Comparison of ENCODE assay signal across 24 mouse cellular contexts in genomic region chr3:138290672-138291071, GRCm38 (mm10). TPM values are rescaled to one million over a fixed set of nuclear protein-coding genes. Genes with fewer than 3 reads are reported as not detected.
A peak's percentile ranks its signal among the peaks of the same experiment; 100 is the strongest.
DNase-seq lines count a peak whose midpoint lies in the region; ATAC-seq and TF ChIP-seq lines count a peak whose summit lies in the region.
"Had no signal": no experiment of that assay in that cellular context is flagged by ENCODE, and none has a peak within 500 bp of the region (broad histone marks: within the 10 kb centered on the region; RNA-seq: fewer than 3 reads in every experiment).

No protein-coding gene starts in this region.

- H3K4me2 ChIP-seq in kidney, embryonic 16.5 days (replicated peaks; ENCODE audit: low read depth, low read length): no peak overlapping the region
- H3K4me2 ChIP-seq: embryonic facial prominence, embryonic 12.5 days; forebrain, embryonic 15.5 days; heart, embryonic 11.5 days; heart, embryonic 15.5 days; hindbrain, embryonic 13.5 days had no signal

- no peaks in the 10 kb centered on the region for H3K36me3 ChIP-seq in kidney, embryonic 16.5 days (ENCODE audit: insufficient read depth, low read length)
- H3K36me3 ChIP-seq: embryonic facial prominence, embryonic 12.5 days; forebrain, embryonic 15.5 days; heart, embryonic 15.5 days; hindbrain, embryonic 13.5 days had no signal

- no peak for TF ChIP-seq CTCF in Patski (IDR thresholded peaks at IDR 0.05)

- no peak overlapping the region for H3K4me3 ChIP-seq in kidney, embryonic 16.5 days (ENCODE audit: low read length)
- H3K4me3 ChIP-seq: embryonic facial prominence, embryonic 12.5 days; forebrain, embryonic 15.5 days; heart, embryonic 15.5 days; hindbrain, embryonic 13.5 days had no signal

- POLR2A ChIA-PET in Patski (lab: Charles Lee): interaction anchor here (0.7 to 1.7 kb wide), 2 partner anchors 16 to 470 kb away, joined by 4 to 6 read pairs; no protein-coding TSS in a partner anchor

- H3K9me3 ChIP-seq in kidney, embryonic 16.5 days (ENCODE audit: low read length): no peaks in the 10 kb centered on the region
- H3K9me3 ChIP-seq: embryonic facial prominence, embryonic 12.5 days; forebrain, embryonic 15.5 days; heart, embryonic 15.5 days; hindbrain, embryonic 13.5 days had no signal

- peak; percentile 49 for DNase-seq in kidney, adult 11 months
- DNase-seq in kidney, postnatal 4 days: no peak
- peak; percentile 67 for DNase-seq in Patski (ENCODE audit: low read depth, low spot score)
- DNase-seq in retina, postnatal 1 day: peak; percentile 56
- no peak for DNase-seq in adrenal gland, adult 2 months
- DNase-seq in right cerebral cortex, postnatal 14 days: no peak
- DNase-seq: adrenal gland, postnatal 10 days; cerebellum, adult 11-12 months; cerebellum, adult 9-10 months; cerebellum, postnatal 25 days; gastrocnemius, postnatal 36 days; heart, adult 18-20 months; heart, postnatal 14 days had no signal

- no peak overlapping the region for H3K27ac ChIP-seq in kidney, embryonic 16.5 days (ENCODE audit: low read length)
- H3K27ac ChIP-seq: embryonic facial prominence, embryonic 12.5 days; forebrain, embryonic 15.5 days; heart, embryonic 15.5 days; hindbrain, embryonic 13.5 days had no signal

- peak; percentile 78 for ATAC-seq in Patski
- peak; percentile 85 for ATAC-seq in kidney, embryonic 16.5 days (ENCODE audit: low FRiP score, low TSS enrichment)
- ATAC-seq: forebrain, embryonic 15.5 days had no signal

- CTCF ChIA-PET in Patski (lab: Charles Lee): interaction anchor here (1.1 to 2.3 kb wide), 5 partner anchors 9 to 93 kb away, joined by 3 to 12 read pairs (median 6); no protein-coding TSS in a partner anchor

- peaks cover 6% of the 10 kb centered on the region for H3K4me1 ChIP-seq in kidney, embryonic 16.5 days (ENCODE audit: insufficient read depth, low read length)
- H3K4me1 ChIP-seq: embryonic facial prominence, embryonic 12.5 days; forebrain, embryonic 15.5 days; heart, embryonic 15.5 days; hindbrain, embryonic 13.5 days had no signal

- H3K27me3 ChIP-seq in Patski: no peaks in the 10 kb centered on the region
- no peaks in the 10 kb centered on the region for H3K27me3 ChIP-seq in kidney, embryonic 16.5 days (ENCODE audit: insufficient read depth, low read length)
- H3K27me3 ChIP-seq: CH12.LX; embryonic facial prominence, embryonic 12.5 days; forebrain, embryonic 15.5 days; heart, embryonic 15.5 days; hindbrain, embryonic 13.5 days had no signal

- 56% methylated on average over 2 of the region's 2 CpGs for WGBS in kidney, embryonic 16.5 days

- in situ Hi-C loops in Patski (cut with MboI; ENCODE audit: low pct_unique_long_range_greater_than_20kb): no loop called here

- no peak overlapping the region for H3K9ac ChIP-seq in kidney, embryonic 16.5 days (replicated peaks; ENCODE audit: low read length)
- H3K9ac ChIP-seq: embryonic facial prominence, embryonic 12.5 days; forebrain, embryonic 15.5 days; heart, embryonic 15.5 days; hindbrain, embryonic 13.5 days had no signal

RNA-seq across cellular contexts. Expression of gene Adh6a, which starts 22.4 kb away (rescaled TPM):
- polyA plus RNA-seq in Patski (2021): 0.23 TPM
- polyA plus RNA-seq in kidney, embryonic 16.5 days (2015; fragmentation: Nextera tagmentation; extraction: Ambion mirVana): 0.17 TPM in 1 of 2 replicates, not detected in the other
- not detected for total RNA-seq in adrenal gland, adult 2 months (2021)
- not detected in 2 replicates for polyA plus RNA-seq in adrenal gland, adult 2 months (2012; rRNA removed)
- total RNA-seq: CH12.LX; gastrocnemius, adult 8-10 months; gastrocnemius, postnatal 36 days; heart, adult 18-20 months; heart, postnatal 14 days; hematopoietic stem cell, adult 5-6 weeks had no signal
- polyA plus RNA-seq: cortical plate, adult 2 months; embryonic facial prominence, embryonic 12.5 days; forebrain, embryonic 11.5 days; forebrain, embryonic 15.5 days; heart, embryonic 11.5 days; heart, embryonic 15.5 days; hindbrain, embryonic 13.5 days had no signal

RNA-seq across cellular contexts. Expression of gene Adh1, which starts 29.9 kb away (rescaled TPM):
- polyA plus RNA-seq in Patski (2021): 1.1 TPM
- polyA plus RNA-seq in kidney, embryonic 16.5 days (2015; fragmentation: Nextera tagmentation; extraction: Ambion mirVana): 77.6 and 115 TPM in 2 replicates
- total RNA-seq in adrenal gland, adult 2 months (2021): 1,000 to 10,000 TPM; 1,828 to 8,328 TPM
- polyA plus RNA-seq in adrenal gland, adult 2 months (2012; rRNA removed): 1,650 and 3,116 TPM in 2 replicates
- total RNA-seq: CH12.LX; hematopoietic stem cell, adult 5-6 weeks had no signal

RNA-seq across cellular contexts. Expression of gene Adh6b, which starts 50.9 kb away (rescaled TPM):
- polyA plus RNA-seq in Patski (2021): 0.09 TPM
- polyA plus RNA-seq in kidney, embryonic 16.5 days (2015; fragmentation: Nextera tagmentation; extraction: Ambion mirVana): 0.29 and 0.71 TPM in 2 replicates
- total RNA-seq in adrenal gland, adult 2 months (2021): under 1 TPM in 1 of 2 experiments, not detected in 1; 0.17 TPM
- polyA plus RNA-seq in adrenal gland, adult 2 months (2012; rRNA removed): 0.06 TPM in 1 of 2 replicates, not detected in the other
- total RNA-seq: CH12.LX; gastrocnemius, postnatal 36 days; hematopoietic stem cell, adult 5-6 weeks had no signal
- polyA plus RNA-seq: cortical plate, adult 2 months had no signal

Comparison
In these comparisons a context has a peak if more than half of its experiments do, and no peak if none do; other contexts are left out.
1. DNase-seq: peak in kidney, adult 11 months (single experiment), Patski (single experiment) and retina, postnatal 1 day (single experiment); none in kidney, postnatal 4 days (0 of 2), adrenal gland, adult 2 months (single experiment) and right cerebral cortex, postnatal 14 days (single experiment).
2. RNA of gene Adh1, which starts 29.9 kb away (polyA plus RNA-seq): 1,650 to 3,116 TPM in adrenal gland, adult 2 months and 77.6 to 115 TPM in kidney, embryonic 16.5 days; 1.1 TPM in Patski (single experiment); every median in the first group is over 10 times any median in the second.